Mouse (Mus musculus) fat pad, adult 2 months (tissue): ENCODE results near the gene Nhlrc1.
A peak's percentile ranks its signal among the peaks of the same experiment; 100 is the strongest.

Source experiments
- DNase-seq: peaks from one replicate; pipeline ENCODE4 v3.0.0-alpha.2; 2011; ENCODE audit warnings: low read depth, low spot score; ENCODE audit errors: extremely low read depth

The Nhlrc1 gene

GRCm38 (mm10) chr13:47013740-47014139 is 910 bp downstream of the Nhlrc1 start:
- no peak for DNase-seq

GRCm38 (mm10) chr13:47001590-47001989 is 13.1 kb downstream of the Nhlrc1 start:
- no peak for DNase-seq

GRCm38 (mm10) chr13:46999498-46999897 is 15.2 kb downstream of the Nhlrc1 start:
- DNase-seq, result no peak

- DNase-seq, result no peak
Observed at GRCm38 (mm10) chr13:46997355-46997754, 17.3 kb downstream of the Nhlrc1 start.

- no peak for DNase-seq
Observed at GRCm38 (mm10) chr13:46993274-46993551, 21.4 kb downstream of the Nhlrc1 start.

- DNase-seq, result no peak
Observed at GRCm38 (mm10) chr13:46992516-46993273, 22.0 kb downstream of the Nhlrc1 start.

- DNase-seq, result peak; percentile 19
Observed at GRCm38 (mm10) chr13:46990376-46991011, 24.2 kb downstream of the Nhlrc1 start.

GRCm38 (mm10) chr13:46987941-46988340 is 26.7 kb downstream of the Nhlrc1 start:
- no peak for DNase-seq

- DNase-seq, result no peak
Observed at GRCm38 (mm10) chr13:46986208-46986607, 28.4 kb downstream of the Nhlrc1 start.

- no peak for DNase-seq
Observed at GRCm38 (mm10) chr13:46983878-46984277, 30.8 kb downstream of the Nhlrc1 start.

GRCm38 (mm10) chr13:46979836-46980490 is 34.7 kb downstream of the Nhlrc1 start:
- DNase-seq, result no peak

GRCm38 (mm10) chr13:46976532-46976931 is 38.1 kb downstream of the Nhlrc1 start:
- no peak for DNase-seq

GRCm38 (mm10) chr13:46975930-46976329 is 38.7 kb downstream of the Nhlrc1 start:
- no peak for DNase-seq

- DNase-seq, result no peak
Observed at GRCm38 (mm10) chr13:46975031-46975551, 39.6 kb downstream of the Nhlrc1 start.

- DNase-seq, result no peak
Observed at GRCm38 (mm10) chr13:46970286-46970945, 44.2 kb downstream of the Nhlrc1 start.

GRCm38 (mm10) chr13:46968626-46969025 is 46.0 kb downstream of the Nhlrc1 start:
- DNase-seq, result no peak

GRCm38 (mm10) chr13:46967308-46967707 is 47.3 kb downstream of the Nhlrc1 start:
- no peak for DNase-seq
